Mouse (Mus musculus) intestine, embryonic 16.5 days (tissue): ENCODE results near the gene Bex6. TPM values are rescaled to one million over a fixed set of nuclear protein-coding genes. Genes with fewer than 3 reads are reported as not detected.
"Not testable (repeated sequence)": the region's sequence is repeated elsewhere in the genome, so short reads cannot be mapped to it uniquely, and the experiment has no call there.

Experiments used
- ATAC-seq: fragments of 200-750 bp; cut with Nextera tagmentation; 2 replicates; pipeline ENCODE4 v1.8.0; 2017; ENCODE audit warnings: moderate TSS enrichment, moderate library complexity
- H3K27ac ChIP-seq: fragments of 300-500 bp; sonication (generic); 2 replicates; pipeline ENCODE4 v1.5.1; 2014; ENCODE audit warnings: mild to moderate bottlenecking, low read length
- H3K27me3 ChIP-seq: fragments of 300-500 bp; sonication (generic); replicated peaks from 2 replicates; pipeline ENCODE4 v1.6.1; 2014; ENCODE audit warnings: low read length, control low read depth, mixed read lengths; ENCODE audit not compliant: control insufficient read depth, insufficient read depth
- H3K36me3 ChIP-seq: fragments of 300-500 bp; sonication (generic); 2 replicates; pipeline ENCODE4 v1.6.1; 2014; ENCODE audit warnings: low read length, control low read depth; ENCODE audit not compliant: control insufficient read depth, insufficient read depth
- H3K4me1 ChIP-seq: fragments of 300-500 bp; sonication (generic); 2 replicates; pipeline ENCODE4 v1.6.1; 2014; ENCODE audit warnings: low read length, control low read depth, mixed read lengths; ENCODE audit not compliant: control insufficient read depth, insufficient read depth
- H3K4me2 ChIP-seq: fragments of 300-500 bp; sonication (generic); 2 replicates; pipeline ENCODE4 v1.6.1; 2014; ENCODE audit warnings: low read depth, low read length, control low read depth
- H3K4me3 ChIP-seq: fragments of 300-500 bp; sonication (generic); 2 replicates; pipeline ENCODE4 v1.5.1; 2014; ENCODE audit warnings: mild to moderate bottlenecking, low read length
- H3K9ac ChIP-seq: fragments of 300-500 bp; sonication (generic); 2 replicates; pipeline ENCODE4 v1.6.1; 2014; ENCODE audit warnings: low read depth, low read length
- H3K9me3 ChIP-seq: fragments of 300-500 bp; sonication (generic); 2 replicates; pipeline ENCODE4 v1.6.1; 2016; ENCODE audit warnings: low read length, control low read depth; ENCODE audit not compliant: control insufficient read depth
- WGBS: fragments of 180-500 bp; shearing (Covaris S2); extraction: QIAGEN DNeasy Blood & Tissue Kit; methylation state at CpG from one replicate; pipeline ENCODE4 v1.1.7; 2014; 5-methylcytosine and 5-hydroxymethylcytosine counted together
- polyA plus RNA-seq: library from polyadenylated mRNA; unstranded; fragments of >200 nt; fragmentation: Nextera tagmentation; extraction: Ambion mirVana; gene quantifications from 2 replicates; pipeline ENCODE4 v1.2.1, GENCODE M21; 2015

The Bex6 gene
- polyA plus RNA-seq, 1 experiment from 2014 or later, result not detected

GRCm38 (mm10) chr16:32200256-32201003, 20.8 kb downstream of the Bex6 start:
- ATAC-seq, result 0 out of 2 replicates have a peak, but pooled peaks have one; percentile 58
- peak overlapping the region; percentile 24 for H3K4me3 ChIP-seq

GRCm38 (mm10) chr16:32201004-32201325, 21.3 kb downstream of the Bex6 start:
- 0 out of 2 replicates have a peak, but pooled peaks have one; percentile 23 for ATAC-seq
- H3K9ac ChIP-seq, result no peak overlapping the region
- H3K4me3 ChIP-seq, result no peak overlapping the region

More at GRCm38 (mm10) chr16:32200256-32201003, 20.8 kb downstream of the Bex6 start:
- Histone ChIP-seq H3K4me1 (no peaks in the 10 kb centered on the region), H3K9me3 (no peaks in the 10 kb centered on the region), H3K9ac (no peak overlapping the region; the same call in 1 of the 2 replicates), H3K36me3 (no peaks in the 10 kb centered on the region), H3K27ac (peak overlapping the region; percentile 72), H3K4me2 (no peak overlapping the region), H3K27me3 (no peaks in the 10 kb centered on the region)
- 69% methylated on average over 20 of the region's 21 CpGs for WGBS

DNA sequence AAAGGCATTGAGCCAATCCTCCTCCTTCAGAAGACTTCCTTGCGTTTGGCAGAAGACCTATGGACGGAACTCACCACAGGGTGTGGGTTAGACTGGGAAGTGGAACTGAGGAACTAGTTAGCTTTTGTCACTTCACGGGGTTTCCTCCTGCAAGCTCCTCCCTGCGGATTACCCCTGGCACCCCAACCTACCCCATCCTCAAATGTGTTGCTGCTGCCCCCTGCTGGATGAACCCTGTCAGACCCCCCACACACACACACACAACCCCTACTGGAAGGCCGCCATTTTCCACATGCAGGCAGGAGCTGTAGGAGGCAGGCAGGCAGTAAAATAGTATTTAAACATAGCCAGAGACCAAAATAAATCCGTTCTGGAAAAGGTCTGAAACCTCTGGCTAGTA, 23.1 kb downstream of the Bex6 start:
- Histone ChIP-seq H3K9me3 (no peaks in the 10 kb centered on the region), H3K27me3 (no peaks in the 10 kb centered on the region), H3K4me2 (no peak overlapping the region), H3K4me1 (no peaks in the 10 kb centered on the region), H3K4me3 (no peak overlapping the region), H3K27ac (no peak overlapping the region), H3K36me3 (no peaks in the 10 kb centered on the region), H3K9ac (no peak overlapping the region)
- ATAC-seq, result no peak
- WGBS, result 76% methylated on average over 6 of the region's 6 CpGs

More at GRCm38 (mm10) chr16:32201004-32201325, 21.3 kb downstream of the Bex6 start:
- H3K36me3 ChIP-seq, result no peaks in the 10 kb centered on the region
- H3K4me1 ChIP-seq, result no peaks in the 10 kb centered on the region
- H3K27ac ChIP-seq, result peak overlapping the region; percentile 72
- WGBS, result 67% methylated on average over 9 of the region's 9 CpGs
- no peak overlapping the region for H3K4me2 ChIP-seq
- H3K27me3 ChIP-seq, result no peaks in the 10 kb centered on the region
- H3K9me3 ChIP-seq, result no peaks in the 10 kb centered on the region

DNA sequence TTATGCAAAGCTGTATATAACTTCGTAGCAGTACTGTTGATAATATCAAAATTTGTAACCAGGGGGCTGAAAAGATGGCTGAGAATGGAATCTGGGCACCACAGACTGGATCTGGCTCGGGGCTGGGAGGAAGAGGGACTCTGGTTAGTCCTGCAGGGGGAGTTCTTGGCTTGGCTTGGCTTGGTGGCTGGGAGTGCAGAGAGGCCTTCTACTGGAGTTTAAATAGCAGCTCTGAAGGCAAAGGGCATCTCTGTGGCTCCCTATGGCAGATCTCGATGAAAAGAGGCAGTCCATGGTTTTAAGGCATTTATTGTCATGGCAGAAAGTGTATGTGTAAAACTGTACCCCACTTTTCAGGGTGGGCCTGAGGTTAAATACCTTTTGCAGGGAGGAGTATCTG, 25.3 kb downstream of the Bex6 start:
- ATAC-seq, result no peak
- no peaks in the 10 kb centered on the region for H3K4me1 ChIP-seq
- H3K27ac ChIP-seq, result no peak overlapping the region
- H3K27me3 ChIP-seq, result no peaks in the 10 kb centered on the region
- peaks cover 5% of the 10 kb centered on the region; the same call in 1 of the 2 replicates for H3K9me3 ChIP-seq
- no peak overlapping the region for H3K4me2 ChIP-seq
- no peak overlapping the region for H3K9ac ChIP-seq
- H3K36me3 ChIP-seq, result no peaks in the 10 kb centered on the region
- no peak overlapping the region for H3K4me3 ChIP-seq
- 56% methylated on average over 3 of the region's 3 CpGs for WGBS

DNA sequence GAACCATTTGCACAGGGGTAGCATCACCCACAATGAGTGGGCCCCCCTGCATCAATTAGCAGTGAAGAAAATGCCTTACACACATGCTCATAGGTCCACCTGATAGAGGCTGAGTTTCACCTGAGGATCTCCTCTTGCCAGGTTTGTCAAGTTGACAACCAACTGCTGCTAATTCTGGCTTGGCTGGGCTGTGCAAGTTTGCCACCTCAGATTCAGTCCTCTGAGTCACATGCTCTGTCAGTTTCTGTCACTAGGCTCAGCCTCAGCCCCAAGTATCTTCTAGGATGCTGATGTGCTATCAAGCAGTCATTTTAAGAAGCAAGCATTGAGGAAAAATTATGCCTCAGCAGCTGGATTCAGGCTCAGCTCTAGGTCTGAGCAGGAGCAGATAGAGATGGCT, 34.5 kb downstream of the Bex6 start:
- no peak overlapping the region for H3K27ac ChIP-seq
- H3K9me3 ChIP-seq, result no peaks in the 10 kb centered on the region
- H3K4me1 ChIP-seq, result no peaks in the 10 kb centered on the region
- H3K4me3 ChIP-seq, result no peak overlapping the region
- H3K4me2 ChIP-seq, result no peak overlapping the region
- no peaks in the 10 kb centered on the region for H3K36me3 ChIP-seq
- ATAC-seq, result no peak
- no peaks in the 10 kb centered on the region for H3K27me3 ChIP-seq
- no peak overlapping the region for H3K9ac ChIP-seq

GRCm38 (mm10) chr16:32214804-32215576, 35.4 kb downstream of the Bex6 start:
- H3K36me3 ChIP-seq, result no peaks in the 10 kb centered on the region
- no peak overlapping the region for H3K27ac ChIP-seq
- ATAC-seq, result no peak
- H3K4me2 ChIP-seq, result no peak overlapping the region
- H3K27me3 ChIP-seq, result no peaks in the 10 kb centered on the region
- H3K4me1 ChIP-seq, result no peaks in the 10 kb centered on the region
- no peak overlapping the region for H3K9ac ChIP-seq
- no peaks in the 10 kb centered on the region for H3K9me3 ChIP-seq
- no peak overlapping the region for H3K4me3 ChIP-seq
- WGBS, result 75% methylated on average over 17 of the region's 17 CpGs

GRCm38 (mm10) chr16:32221803-32222202, 42.2 kb downstream of the Bex6 start:
- WGBS, result 72% methylated on average over 4 of the region's 4 CpGs
- H3K27me3 ChIP-seq, result no peaks in the 10 kb centered on the region
- H3K9me3 ChIP-seq, result no peaks in the 10 kb centered on the region
- no peak overlapping the region for H3K27ac ChIP-seq
- H3K4me3 ChIP-seq, result no peak overlapping the region
- ATAC-seq, result no peak
- H3K4me1 ChIP-seq, result no peaks in the 10 kb centered on the region
- no peak overlapping the region for H3K9ac ChIP-seq
- H3K4me2 ChIP-seq, result no peak overlapping the region
- no peaks in the 10 kb centered on the region for H3K36me3 ChIP-seq

DNA sequence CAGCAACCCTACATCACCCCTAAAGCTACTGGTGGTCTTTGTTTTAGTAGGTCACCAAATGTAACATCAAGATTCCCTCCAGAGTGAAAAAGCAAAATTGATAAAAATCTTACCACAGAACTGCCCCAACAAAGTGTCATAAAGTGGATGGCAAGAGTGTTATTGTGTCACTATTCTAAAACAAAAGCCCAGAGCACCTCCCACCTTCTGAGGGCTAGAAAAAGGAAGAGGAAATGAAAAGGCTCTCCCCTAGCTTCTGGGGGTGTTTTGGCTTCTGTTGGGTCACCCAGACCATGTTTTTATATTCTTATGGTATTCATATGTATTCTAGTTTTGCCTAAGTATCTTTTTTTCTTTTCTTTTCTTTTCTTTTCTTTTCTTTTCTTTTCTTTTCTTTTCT, 42.8 kb downstream of the Bex6 start:
- no peak overlapping the region for H3K27ac ChIP-seq
- no peak for ATAC-seq

GRCm38 (mm10) chr16:32232050-32232449, 52.4 kb downstream of the Bex6 start:
- H3K27ac ChIP-seq, H3K4me3 ChIP-seq, H3K4me2 ChIP-seq, H3K9ac ChIP-seq, H3K27me3 ChIP-seq, H3K4me1 ChIP-seq, H3K9me3 ChIP-seq, H3K36me3 ChIP-seq, ATAC-seq: not testable (repeated sequence)
- WGBS, result 84% methylated on average over 3 of the region's 3 CpGs

More for the DNA sequence above, 42.8 kb downstream of the Bex6 start:
- no peaks in the 10 kb centered on the region for H3K27me3 ChIP-seq
- no peaks in the 10 kb centered on the region for H3K36me3 ChIP-seq
- no peak overlapping the region for H3K4me3 ChIP-seq
- no peaks in the 10 kb centered on the region for H3K4me1 ChIP-seq
- H3K9ac ChIP-seq, result no peak overlapping the region
- no peak overlapping the region for H3K4me2 ChIP-seq
- H3K9me3 ChIP-seq, result no peaks in the 10 kb centered on the region
